Mouse (Mus musculus) embryonic facial prominence, embryonic 14.5 days (tissue): ENCODE measurements at regions not wholly inside any gene's neighbourhood (a gene's known extent, or its start where the extent isn't known, plus 50 kb on each side); places are given as distances from the start of the nearest gene placed in this dataset.

ENCODE experiments used
- ATAC-seq: fragments of 200-750 bp; cut with Nextera tagmentation; 2 replicates; pipeline ENCODE4 v1.8.0; 2017; ENCODE audit warnings: low read depth, moderate number of reproducible peaks, moderate TSS enrichment
- DNase-seq: peaks from one replicate; pipeline ENCODE4 v3.0.0-alpha.2; 2015; ENCODE audit warnings: low spot score
- H3K27ac ChIP-seq: fragments of 300-500 bp; sonication (generic); replicated peaks from 2 replicates; pipeline ENCODE4 v1.5.1; 2014; ENCODE audit warnings: low read depth, mild to moderate bottlenecking, low read length, moderate library complexity
- H3K27me3 ChIP-seq: fragments of 300-500 bp; sonication (generic); replicated peaks from 2 replicates; pipeline ENCODE4 v1.6.1; 2014; ENCODE audit warnings: low read length; ENCODE audit not compliant: control insufficient read depth, insufficient read depth
- H3K36me3 ChIP-seq: fragments of 300-500 bp; sonication (generic); 2 replicates; pipeline ENCODE4 v1.6.1; 2014; ENCODE audit warnings: low read length, mixed read lengths; ENCODE audit not compliant: control insufficient read depth, insufficient read depth
- H3K4me1 ChIP-seq: fragments of 300-500 bp; sonication (generic); 2 replicates; pipeline ENCODE4 v1.6.1; 2014; ENCODE audit warnings: antibody characterized with exemption, low read length; ENCODE audit not compliant: control insufficient read depth, insufficient read depth
- H3K4me2 ChIP-seq: fragments of 300-500 bp; sonication (generic); 2 replicates; pipeline ENCODE4 v1.6.1; 2014; ENCODE audit warnings: low read depth, mild to moderate bottlenecking, low read length, moderate library complexity, mixed read lengths
- H3K4me3 ChIP-seq: fragments of 300-500 bp; sonication (generic); 2 replicates; pipeline ENCODE4 v1.5.1; 2014; ENCODE audit warnings: low read depth, mild to moderate bottlenecking, low read length
- H3K9ac ChIP-seq: fragments of 300-500 bp; sonication (generic); 2 replicates; pipeline ENCODE4 v1.6.1; 2014; ENCODE audit warnings: low read depth, mild to moderate bottlenecking, low read length, moderate library complexity, mixed read lengths
- H3K9me3 ChIP-seq: fragments of 300-500 bp; sonication (generic); 2 replicates; pipeline ENCODE4 v1.6.1; 2016; ENCODE audit warnings: low read length; ENCODE audit not compliant: control insufficient read depth
- WGBS: fragments of 180-500 bp; shearing (Covaris S2); extraction: QIAGEN DNeasy Blood & Tissue Kit; methylation state at CpG from one replicate; pipeline ENCODE4 v1.1.7; 2014; 5-methylcytosine and 5-hydroxymethylcytosine counted together

GRCm38 (mm10) chr1:163616596-163616995 lies 108.4 kb downstream of the Mettl11b start:
- ATAC-seq: no peak
- no peaks in the 10 kb centered on the region for H3K27me3 ChIP-seq
- H3K36me3 ChIP-seq: no peaks in the 10 kb centered on the region
- H3K9me3 ChIP-seq: no peaks in the 10 kb centered on the region
- no peak overlapping the region for H3K27ac ChIP-seq
- 55% methylated on average over 3 of the region's 3 CpGs for WGBS
- H3K4me3 ChIP-seq: no peak overlapping the region
- peaks cover 7% of the 10 kb centered on the region; the same call in 1 of the 2 replicates for H3K4me1 ChIP-seq
- no peak overlapping the region for H3K9ac ChIP-seq
- H3K4me2 ChIP-seq: no peak overlapping the region
- peak; percentile 68 for DNase-seq

- no peaks in the 10 kb centered on the region for H3K36me3 ChIP-seq
- 82% methylated on average over 1 of the region's 1 CpGs for WGBS
- no peak overlapping the region for H3K4me3 ChIP-seq
- H3K27ac ChIP-seq: no peak overlapping the region
- H3K4me2 ChIP-seq: no peak overlapping the region
- no peaks in the 10 kb centered on the region for H3K27me3 ChIP-seq
- DNase-seq (no peak), ATAC-seq (no peak)
- H3K9me3 ChIP-seq: no peaks in the 10 kb centered on the region
- no peak overlapping the region for H3K9ac ChIP-seq
- 0 out of 2 replicates have a peak, but pooled peaks cover 5% of the 10 kb centered on the region for H3K4me1 ChIP-seq
Observed at GRCm38 (mm10) chr1:163608429-163608828, 116.6 kb downstream of the Mettl11b start.

GRCm38 (mm10) chr1:163607701-163608100 lies 117.3 kb downstream of the Mettl11b start:
- DNase-seq: peak; percentile 91
- Histone ChIP-seq H3K9ac (no peak overlapping the region), H3K4me3 (no peak overlapping the region), H3K4me2 (no peak overlapping the region), H3K9me3 (no peaks in the 10 kb centered on the region), H3K27ac (0 out of 2 replicates have a peak overlapping the region, but pooled peaks have one; percentile 24), H3K36me3 (no peaks in the 10 kb centered on the region), H3K4me1 (0 out of 2 replicates have a peak, but pooled peaks cover 5% of the 10 kb centered on the region), H3K27me3 (no peaks in the 10 kb centered on the region)
- ATAC-seq: peak; percentile 79; the same call in 1 of the 2 replicates
- WGBS: 37% methylated on average over 5 of the region's 5 CpGs

DNA sequence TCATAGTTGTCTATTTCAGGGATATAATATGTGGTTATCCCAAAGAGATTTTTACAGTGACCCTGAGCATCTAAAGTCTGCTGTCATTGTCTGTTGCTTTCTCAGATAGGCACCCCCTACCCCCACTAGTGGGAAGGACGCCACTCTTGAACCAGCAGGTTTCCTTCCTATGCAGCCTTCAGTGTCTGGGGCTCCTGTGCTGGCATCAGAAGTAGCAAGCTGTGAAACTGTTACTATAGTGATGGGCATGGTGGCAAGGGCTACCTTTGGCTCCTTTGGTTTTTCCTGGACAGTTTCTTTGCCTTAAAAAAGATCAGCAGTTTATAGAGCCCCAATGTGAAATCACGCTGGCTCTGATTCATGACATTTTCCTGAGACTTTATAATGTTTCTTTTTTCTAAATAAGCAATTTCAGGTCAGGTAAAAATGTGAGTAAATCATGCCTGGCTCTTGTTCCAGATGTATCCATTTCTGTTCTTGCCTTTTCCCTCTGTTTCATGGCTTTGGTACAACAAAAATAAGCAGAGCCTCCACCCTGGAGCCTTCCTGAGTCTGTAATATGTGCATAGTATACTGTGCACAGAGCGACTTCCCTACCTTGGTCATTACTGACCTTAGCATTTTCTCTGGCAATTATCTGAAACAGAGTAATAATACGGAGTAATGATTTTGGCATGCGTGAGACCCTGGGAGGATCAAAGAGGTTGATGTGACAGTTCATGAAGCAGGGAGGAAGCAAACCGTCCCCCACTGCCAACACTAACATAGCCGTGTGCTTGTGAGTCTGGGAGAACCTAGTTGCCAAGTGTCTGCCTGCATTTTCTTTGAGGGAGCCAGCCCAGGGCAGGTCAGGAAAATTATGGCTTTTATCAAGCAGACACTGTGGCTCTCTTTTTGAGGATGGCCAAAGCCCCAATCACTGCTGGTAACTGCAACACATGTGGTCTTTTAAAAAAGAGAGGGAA lies 124.8 kb downstream of the Mettl11b start:
- Histone ChIP-seq H3K9me3 (no peaks in the 10 kb centered on the region), H3K4me1 (peaks cover 12% of the 10 kb centered on the region; the same call in 1 of the 2 replicates), H3K4me2 (0 out of 2 replicates have a peak overlapping the region, but pooled peaks have one; percentile 4), H3K27me3 (no peaks in the 10 kb centered on the region), H3K27ac (peak overlapping the region; percentile 42), H3K36me3 (no peaks in the 10 kb centered on the region), H3K4me3 (no peak overlapping the region), H3K9ac (no peak overlapping the region)
- 38% methylated on average over 7 of the region's 7 CpGs for WGBS
- ATAC-seq (peak; percentile 77), DNase-seq (peak; percentile 76)

GRCm38 (mm10) chr1:163576411-163576810 lies 148.6 kb downstream of the Mettl11b start:
- H3K9ac ChIP-seq: no peak overlapping the region
- 66% methylated on average over 4 of the region's 4 CpGs for WGBS
- no peaks in the 10 kb centered on the region for H3K9me3 ChIP-seq
- peak overlapping the region; percentile 71 for H3K27ac ChIP-seq
- no peak for ATAC-seq
- no peaks in the 10 kb centered on the region for H3K36me3 ChIP-seq
- H3K27me3 ChIP-seq: no peaks in the 10 kb centered on the region
- no peak overlapping the region for H3K4me3 ChIP-seq
- H3K4me2 ChIP-seq: no peak overlapping the region
- no peak for DNase-seq
- peaks cover 28% of the 10 kb centered on the region for H3K4me1 ChIP-seq

DNA sequence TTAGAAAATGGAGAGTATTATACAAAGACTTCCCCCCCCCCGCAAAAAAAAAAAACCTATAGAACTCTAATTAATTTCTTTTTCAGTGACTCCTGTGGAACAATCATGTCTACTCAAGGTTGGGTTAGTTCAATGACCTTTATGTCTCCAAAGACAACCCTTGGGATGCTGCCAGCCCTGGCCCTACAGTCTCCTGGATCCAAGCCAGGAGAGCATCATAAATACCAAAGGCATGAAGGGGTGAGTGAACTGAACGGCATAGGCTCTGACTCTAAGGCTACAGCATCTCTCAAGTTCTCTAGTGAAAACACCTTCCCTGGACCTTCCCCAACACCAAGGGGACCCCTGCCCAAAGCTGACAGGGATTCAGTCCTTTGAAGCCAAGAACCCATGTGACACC lies 149.4 kb downstream of the Mettl11b start:
- 59% methylated on average over 2 of the region's 2 CpGs for WGBS
- Histone ChIP-seq H3K4me1 (peaks cover 32% of the 10 kb centered on the region), H3K9ac (no peak overlapping the region), H3K27me3 (no peaks in the 10 kb centered on the region), H3K36me3 (no peaks in the 10 kb centered on the region), H3K9me3 (no peaks in the 10 kb centered on the region), H3K4me3 (no peak overlapping the region), H3K27ac (0 out of 2 replicates have a peak overlapping the region, but pooled peaks have one; percentile 69), H3K4me2 (no peak overlapping the region)
- no peak for ATAC-seq
- DNase-seq: no peak

DNA sequence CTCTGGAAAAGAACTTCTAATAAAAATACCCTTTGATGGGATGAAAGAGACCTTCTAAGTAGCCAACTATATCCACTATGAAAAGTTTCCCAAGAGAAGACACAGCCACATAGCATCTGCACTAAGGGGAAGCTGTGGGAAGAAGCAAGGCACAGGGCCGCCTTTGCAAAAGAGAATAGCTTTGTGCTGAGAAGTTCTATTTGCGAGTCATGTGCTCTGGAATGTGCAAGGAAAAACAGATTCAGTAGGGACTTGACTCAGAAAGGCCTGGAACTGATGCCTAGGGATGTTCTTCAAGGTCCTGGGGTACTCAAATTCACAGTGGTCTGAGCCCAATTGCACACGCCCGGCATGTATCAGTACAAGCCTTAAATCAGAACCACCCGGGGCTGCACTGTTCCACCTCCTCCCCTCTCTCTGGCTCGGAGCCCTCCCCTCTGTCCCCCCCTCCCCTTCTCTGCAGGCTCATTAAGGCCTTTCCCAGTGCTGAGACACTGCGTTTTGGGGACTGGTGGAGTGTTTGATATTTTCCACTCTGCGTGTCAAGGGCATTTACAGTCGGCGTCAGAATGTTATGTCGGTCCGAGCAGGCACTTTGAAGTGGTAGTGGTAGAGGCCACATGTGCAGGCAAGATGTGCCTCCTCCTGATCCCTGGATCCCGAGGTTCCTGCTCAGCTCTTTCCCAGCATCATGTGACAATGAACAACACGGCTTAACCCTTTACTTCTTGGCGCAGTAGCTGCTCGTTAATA lies 150.4 kb downstream of the Mettl11b start:
- Histone ChIP-seq H3K4me2 (peak overlapping the region; percentile 46), H3K4me3 (0 out of 2 replicates have a peak overlapping the region, but pooled peaks have one; percentile 10), H3K9me3 (no peaks in the 10 kb centered on the region), H3K27ac (peak overlapping the region; percentile 69), H3K4me1 (peaks cover 32% of the 10 kb centered on the region), H3K36me3 (no peaks in the 10 kb centered on the region), H3K27me3 (no peaks in the 10 kb centered on the region), H3K9ac (no peak overlapping the region)
- peak; percentile 87 for ATAC-seq
- peak; percentile 90 for DNase-seq
- WGBS: 22% methylated on average over 16 of the region's 16 CpGs

DNA sequence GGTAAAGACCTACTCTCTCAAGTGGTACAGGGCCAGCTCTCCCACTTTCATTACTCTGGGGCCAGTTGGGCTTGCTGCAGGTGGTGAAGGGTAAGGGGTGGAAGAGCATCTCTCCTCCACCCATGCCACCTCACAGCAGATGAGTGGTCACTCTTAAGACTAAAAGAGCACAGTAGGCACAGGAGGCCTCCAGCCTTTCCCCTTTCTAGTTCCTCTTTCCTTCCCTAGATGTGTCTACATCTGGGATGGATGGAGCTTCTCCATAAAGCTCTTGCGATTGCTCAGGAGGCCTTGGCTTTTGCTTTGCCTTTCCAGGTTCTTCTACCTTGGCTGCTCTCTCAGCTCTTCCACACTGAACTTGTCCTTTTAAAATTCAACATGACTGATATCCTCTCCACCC lies 151.5 kb downstream of the Mettl11b start:
- Histone ChIP-seq H3K9me3 (no peaks in the 10 kb centered on the region), H3K4me1 (peaks cover 32% of the 10 kb centered on the region), H3K27ac (no peak overlapping the region; the same call in 1 of the 2 replicates), H3K27me3 (no peaks in the 10 kb centered on the region), H3K9ac (no peak overlapping the region), H3K4me3 (no peak overlapping the region), H3K36me3 (no peaks in the 10 kb centered on the region), H3K4me2 (no peak overlapping the region)
- no peak for ATAC-seq
- DNase-seq: no peak
- 90% methylated on average over 1 of the region's 1 CpGs for WGBS
